Mouse (Mus musculus): ENCODE data around the gene Chl1.

The Chl1 gene

DNA sequence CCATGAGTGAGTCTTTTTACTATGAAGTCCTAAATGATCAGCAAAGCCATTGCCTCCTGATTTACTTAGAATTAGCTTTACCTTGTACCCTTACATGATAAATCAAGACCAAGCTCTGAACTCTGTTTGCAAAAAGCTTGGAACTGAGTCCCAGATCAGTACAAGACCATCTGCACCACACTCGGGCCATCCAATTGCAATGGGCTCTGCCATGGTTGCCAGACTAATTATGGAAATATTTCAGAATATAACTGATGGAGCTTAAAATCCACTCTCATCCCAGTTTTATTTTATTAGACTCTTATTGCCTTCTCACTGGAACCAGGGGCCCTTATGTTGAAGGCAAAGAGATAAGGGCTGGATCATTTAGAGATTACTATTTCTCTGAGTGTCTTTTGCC lies 284.9 kb downstream of the Chl1 start:
- DNase-seq (ENCODE audit: low read depth, low spot score), result no peak

Data from mesoderm, embryonic 11.5 days (tissue).